Mouse (Mus musculus) retina, postnatal 1 day (tissue): Measurements from ENCODE around the gene Tm4sf1.

Experiments
- DNase-seq: peaks from one replicate; pipeline ENCODE4 v3.0.0-alpha.2; 2012

Gene Tm4sf1

DNA sequence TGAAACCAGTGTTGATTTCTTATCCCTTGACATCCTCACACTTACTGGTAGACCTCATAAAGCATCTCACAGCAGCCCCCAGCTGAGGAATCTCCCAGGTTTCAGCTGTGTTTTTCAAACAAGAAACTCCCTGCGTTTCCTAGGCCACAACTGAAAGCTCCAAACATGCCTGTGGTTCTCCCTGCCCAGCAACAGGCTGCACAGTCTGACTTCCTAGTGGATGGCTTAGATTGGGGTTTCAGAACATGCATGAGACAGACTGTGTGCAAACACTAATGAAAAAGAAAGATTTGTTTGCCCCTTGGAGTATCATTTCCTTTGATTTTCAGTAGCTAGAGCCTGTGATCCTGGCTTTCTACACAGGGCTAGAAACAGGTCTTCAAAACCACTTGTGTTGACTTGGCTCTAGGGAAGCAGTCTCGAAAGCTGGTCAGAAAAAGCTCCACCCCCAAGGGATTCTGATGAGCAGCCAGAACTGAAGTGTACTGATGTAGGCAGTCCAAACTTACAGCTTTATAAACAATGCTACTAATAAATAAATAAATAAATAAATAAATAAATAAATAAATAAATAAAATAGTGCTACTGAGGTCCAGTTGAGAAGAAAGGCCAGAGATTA lies at the start of gene Tm4sf1:
Gene Tm4sf1 (minus strand): TSS at position 68 of the 619 bp plus-strand sequence.
- no peak for DNase-seq

DNA sequence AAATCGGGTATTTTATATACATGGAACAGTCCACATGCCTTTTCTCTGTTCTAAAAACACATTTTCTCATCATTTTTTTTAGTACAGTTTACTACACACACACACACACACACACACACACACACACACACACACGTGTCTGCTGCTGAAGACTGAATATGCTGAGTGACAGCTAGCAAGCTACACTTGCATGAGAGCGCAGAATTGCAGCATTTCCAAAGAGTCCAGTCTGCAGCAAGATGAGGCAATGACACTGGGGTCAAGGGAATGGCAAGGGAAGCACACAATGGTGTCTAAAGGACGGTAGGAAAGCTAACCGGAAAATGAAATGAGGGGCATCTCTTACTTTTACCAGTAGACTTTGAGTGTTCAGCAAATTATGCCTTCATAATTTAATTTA lies 43.0 kb upstream of the Tm4sf1 start:
- no peak for DNase-seq

DNA sequence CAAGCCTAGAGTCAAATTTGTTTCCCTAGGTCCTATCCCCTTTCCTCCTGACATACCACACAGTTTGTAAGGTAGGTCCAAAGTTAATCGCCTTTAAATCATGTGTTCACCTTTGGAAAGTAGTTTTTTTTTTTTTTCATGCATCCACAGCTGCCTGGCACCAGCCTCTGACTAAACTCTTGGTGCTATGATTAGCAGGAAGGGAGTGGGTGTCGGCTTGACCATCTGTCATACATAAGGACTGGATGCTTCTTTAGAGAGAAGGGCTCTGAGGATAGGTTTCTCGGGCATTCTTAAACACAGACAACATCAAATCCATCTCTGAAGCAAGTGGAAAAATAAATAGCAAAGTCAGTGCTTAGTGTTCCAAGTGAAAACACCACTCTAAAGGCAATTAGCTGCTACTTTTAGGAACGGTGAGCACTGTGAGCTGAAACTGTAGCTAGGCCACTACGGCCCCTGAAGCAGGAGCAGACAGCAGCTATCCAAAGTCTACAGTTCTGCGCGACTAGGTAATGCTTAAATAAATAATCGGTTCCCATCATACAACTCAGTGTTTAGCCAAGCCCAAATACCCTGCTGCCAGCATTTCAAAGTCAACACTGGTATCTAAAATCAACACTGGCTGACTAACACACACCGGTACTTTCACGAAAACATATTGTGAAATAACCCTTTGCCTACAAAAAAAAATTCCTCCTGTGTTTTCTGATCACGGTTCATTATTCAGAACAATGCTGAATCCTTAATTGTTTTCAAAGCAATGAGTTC lies 42.2 kb upstream of the Tm4sf1 start:
- DNase-seq, result peak; percentile 1

DNA sequence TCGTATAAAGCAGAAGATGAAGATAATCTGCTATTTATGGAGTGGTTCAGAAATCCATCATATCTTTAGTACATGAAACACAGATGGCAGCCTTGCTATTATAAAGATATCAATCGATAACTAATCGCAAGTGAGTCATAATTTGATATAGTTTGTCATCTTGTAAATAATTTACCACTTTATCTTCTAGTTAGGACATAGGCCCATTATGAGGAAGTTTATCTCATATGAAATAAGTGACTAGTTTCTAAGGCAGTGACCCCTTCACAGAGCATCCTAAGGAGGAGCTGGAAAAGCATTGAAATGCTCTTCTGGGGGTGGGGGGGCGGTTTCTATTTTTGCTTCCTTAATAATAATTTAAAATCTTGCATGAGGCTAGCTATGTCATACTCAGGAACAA lies 41.2 kb upstream of the Tm4sf1 start:
- no peak for DNase-seq

DNA sequence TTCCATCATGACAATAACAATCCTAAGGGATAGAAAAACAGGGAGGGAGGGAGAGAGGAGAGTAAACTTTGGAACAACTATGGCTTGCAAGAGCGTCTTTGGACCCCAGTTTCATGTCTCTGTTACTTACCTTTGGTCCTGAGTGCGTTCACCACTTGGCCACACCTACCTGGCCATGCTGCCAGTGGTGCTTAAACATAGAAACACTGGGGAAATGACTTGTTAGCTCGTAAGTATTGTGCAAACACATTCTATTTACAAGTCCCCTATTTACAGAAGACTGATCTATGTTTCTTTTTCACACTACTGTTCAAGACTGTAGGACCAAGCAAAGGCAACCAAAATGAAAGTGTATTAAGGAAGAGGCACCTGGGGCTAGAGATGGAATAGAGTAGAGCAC lies 39.5 kb upstream of the Tm4sf1 start:
- DNase-seq, result no peak

DNA sequence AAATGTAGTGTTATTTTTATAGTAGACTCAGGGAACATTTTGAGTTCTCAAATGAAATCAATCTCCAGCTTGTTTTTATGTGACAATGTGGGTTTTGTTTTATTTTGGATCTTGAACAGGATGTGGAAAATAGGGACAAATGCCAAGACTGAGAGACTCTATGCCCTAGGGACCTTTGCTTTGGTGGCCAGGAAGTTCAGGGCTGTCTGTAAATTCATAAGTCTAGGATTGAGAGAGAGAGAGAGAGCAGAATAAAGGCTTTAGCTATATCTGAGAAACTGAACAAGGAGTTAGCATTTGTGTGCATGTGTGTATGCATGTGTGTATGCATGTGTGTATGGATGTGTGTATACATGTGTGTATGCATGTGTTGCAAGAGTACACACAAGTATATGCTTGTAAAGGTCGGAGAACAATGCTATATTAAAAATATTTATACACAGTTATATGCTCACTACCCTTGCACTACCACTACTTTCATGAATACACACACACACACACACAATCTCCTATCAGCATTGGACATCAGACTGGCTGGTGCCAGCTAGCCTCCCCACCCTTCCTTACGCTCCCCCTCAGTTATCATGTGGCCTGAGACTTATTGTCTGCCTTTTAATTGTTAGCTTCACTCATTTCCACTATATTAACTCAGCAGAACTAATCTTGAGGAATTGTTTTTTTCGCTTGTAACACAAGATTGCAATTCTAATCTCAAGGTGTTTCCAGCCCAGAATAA lies 33.5 kb upstream of the Tm4sf1 start:
- no peak for DNase-seq

DNA sequence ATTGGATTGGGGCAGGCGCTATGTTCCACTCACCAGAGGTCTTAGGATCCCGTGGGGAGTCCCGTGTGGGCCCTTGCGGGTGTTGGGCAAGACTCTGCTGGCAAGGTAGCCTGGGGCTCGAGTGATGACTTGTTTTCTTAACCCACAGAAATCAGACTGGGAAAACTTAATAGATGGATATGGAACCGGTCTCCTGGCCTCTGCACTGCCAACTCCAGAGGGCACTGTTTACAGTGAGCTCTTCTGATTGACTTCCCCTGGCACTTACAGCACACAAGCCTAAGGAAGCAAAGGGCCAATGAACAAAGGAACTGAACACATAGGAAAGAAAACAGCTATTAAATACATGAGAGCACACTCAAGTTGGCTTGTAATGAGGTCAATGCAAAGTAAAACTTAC lies 26.2 kb upstream of the Tm4sf1 start:
- no peak for DNase-seq

DNA sequence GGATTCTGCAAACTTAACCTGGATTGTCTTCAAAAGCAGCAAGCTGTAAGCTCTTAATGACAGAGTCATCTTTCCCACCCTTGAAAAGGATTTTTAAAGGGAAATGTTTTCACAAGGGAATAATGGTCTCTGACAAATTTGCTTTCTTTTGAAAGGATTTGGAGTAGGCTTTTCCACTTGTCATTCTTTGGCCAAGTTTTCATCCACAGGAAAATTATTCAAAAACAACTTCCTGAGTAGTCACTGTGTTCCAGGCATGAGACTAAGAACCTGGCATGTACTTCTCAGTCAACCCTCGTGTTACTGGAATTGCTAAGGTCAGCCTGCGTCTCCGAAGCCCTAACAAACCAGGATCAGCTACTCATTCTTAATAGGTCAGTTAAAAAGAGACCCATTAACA lies 5.3 kb upstream of the Tm4sf1 start:
- no peak for DNase-seq

DNA sequence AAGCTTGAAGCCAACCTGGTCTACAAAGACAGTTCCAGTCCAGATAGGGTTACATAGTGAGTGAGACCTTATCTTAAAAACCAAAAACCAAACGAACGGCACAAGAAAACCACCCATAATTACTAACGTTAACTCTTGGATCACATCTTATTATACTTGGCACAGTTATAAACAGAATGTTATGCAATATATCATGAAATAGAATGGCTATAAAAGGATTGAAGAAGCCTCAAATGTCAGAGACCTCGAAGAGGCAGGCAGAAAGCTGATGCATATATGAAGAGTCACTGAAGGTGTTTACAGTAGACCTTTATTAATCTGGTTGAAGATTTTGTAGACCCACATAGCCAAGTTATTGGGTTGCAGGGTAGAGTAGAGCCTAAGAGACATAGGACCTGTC lies 3.8 kb upstream of the Tm4sf1 start:
- DNase-seq, result no peak

DNA sequence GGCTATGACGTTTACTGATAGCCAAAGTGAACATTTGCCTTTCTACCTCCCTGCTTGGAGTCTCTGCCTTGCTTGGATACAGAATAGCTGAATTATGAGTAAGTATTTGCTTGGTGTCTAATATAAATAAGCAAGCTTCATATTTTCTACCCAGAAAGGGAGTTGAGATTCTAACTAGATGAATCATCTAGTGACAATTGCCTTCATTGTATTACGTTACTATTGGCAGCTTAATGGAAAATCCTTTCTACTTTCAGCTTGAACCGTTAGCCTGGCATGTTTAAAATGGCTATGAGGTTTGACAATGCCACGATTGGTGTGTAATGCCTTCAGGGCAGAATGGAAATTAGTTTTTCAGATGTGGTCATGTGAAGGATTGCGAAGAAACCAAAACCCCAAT lies 2.7 kb upstream of the Tm4sf1 start:
- no peak for DNase-seq

DNA sequence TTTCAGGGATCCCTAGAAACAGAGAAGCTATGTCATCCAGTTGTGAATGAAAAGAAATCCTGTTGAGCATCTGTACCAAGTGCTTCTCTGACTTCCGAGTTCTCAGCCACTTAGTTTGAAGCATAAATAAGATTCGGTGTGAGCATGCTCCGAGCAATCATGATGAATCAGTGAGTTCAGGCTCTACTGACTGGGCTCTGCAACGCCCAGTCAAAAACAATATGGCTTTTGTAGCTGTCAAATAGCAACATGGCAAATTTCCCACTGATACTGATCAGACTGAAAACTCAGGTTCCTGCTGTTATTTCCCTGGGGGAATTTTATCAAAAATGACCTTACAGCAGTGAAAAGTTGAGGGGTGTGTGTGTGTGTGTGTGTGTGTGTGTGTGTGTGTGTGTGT lies 2.3 kb upstream of the Tm4sf1 start:
- DNase-seq, result no peak

DNA sequence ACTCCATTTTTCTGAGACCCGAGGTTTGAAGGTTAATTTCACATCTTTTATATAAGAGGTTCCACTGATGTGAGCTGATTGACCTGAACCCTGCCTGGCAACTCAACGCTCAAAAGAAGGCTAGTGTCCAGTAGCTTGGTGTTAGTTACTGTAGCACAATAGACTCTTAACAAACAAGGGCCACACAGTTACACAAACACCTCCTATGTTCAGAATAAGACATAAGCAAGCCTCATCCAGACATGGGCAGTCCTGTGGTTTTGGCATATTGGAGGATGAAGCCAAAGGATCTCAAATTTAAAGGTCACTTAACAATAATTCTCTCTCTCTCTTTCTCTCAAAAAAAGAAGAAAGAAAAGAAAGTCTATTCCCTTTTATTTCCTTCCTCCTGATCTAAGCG lies 1.7 kb upstream of the Tm4sf1 start:
- no peak for DNase-seq

DNA sequence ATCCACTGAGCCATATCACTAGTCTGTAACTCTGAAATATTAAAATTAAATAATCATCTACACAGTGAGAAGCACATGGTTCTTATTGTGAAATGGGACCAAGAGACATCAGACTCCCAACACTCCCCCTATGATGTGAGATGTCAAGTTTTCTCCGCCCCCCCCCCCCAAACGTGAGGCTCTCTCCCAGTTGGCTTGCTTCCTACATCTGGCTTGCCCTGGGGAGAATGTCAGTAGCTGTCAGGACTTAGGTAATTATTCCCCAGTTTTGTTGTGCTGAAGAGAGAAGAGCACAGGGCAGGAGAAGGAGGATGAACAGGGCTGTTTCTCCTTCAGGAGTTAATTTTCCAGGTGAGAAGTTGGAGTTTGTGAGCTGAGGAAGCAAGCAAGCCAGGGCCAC lies 1.1 kb upstream of the Tm4sf1 start:
- no peak for DNase-seq

DNA sequence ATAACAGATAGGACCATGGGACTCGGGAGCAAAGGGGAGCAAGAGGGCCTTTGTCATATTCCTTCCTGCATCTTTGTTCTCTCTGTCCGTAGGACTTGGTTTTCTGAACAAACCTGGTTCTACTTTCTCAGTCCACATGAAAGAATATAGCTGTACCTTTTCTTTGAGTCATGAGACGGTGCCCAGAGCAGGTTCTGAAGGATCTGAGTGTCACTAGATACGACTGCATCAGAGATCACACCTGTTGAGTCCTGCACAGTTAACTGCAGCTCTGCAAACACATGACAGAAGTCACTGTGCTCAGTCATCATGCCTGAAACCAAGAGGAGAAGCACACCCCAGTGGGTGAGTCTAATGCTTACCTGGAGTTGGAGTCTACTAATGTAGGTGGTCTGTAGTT lies 422 bp downstream of the Tm4sf1 start:
- DNase-seq, result no peak

DNA sequence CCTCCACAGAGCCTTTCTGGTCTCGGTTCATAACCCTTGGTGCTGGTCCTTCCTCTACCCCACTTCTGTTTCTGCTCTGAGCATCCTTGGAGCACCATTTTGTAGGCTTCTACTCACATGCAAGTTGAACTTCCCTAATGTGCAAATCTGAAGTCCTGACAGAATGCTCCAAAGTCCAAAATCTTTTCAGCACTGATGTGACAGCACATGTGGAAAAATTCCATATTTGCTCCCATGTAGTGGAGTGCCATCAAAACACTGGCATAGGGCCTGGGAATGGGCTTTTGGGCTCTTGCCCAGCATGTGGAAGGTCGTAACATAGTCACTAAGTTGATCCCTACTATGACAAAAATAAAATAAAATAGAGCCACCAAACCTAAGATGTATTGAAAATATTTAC lies 3.8 kb downstream of the Tm4sf1 start:
- DNase-seq, result no peak

DNA sequence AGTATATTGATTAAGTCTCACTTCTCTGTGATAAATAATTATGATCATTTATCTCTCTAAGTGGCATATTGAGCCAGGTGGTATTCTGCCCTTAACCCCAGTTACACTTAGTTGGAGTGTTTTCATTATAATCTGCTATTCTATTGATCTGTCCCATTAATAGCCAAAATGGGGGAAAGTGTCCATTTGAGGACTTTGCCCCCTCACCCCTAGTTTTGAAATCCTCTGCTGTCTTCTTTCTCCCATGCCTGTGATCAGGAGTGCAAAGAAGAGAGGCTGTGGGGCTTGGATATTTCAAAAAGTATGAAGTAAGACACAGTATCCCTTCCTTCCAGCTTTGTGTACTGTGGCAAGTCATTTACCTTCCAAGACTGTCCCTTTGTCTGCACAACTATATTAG lies 5.2 kb downstream of the Tm4sf1 start:
- no peak for DNase-seq

DNA sequence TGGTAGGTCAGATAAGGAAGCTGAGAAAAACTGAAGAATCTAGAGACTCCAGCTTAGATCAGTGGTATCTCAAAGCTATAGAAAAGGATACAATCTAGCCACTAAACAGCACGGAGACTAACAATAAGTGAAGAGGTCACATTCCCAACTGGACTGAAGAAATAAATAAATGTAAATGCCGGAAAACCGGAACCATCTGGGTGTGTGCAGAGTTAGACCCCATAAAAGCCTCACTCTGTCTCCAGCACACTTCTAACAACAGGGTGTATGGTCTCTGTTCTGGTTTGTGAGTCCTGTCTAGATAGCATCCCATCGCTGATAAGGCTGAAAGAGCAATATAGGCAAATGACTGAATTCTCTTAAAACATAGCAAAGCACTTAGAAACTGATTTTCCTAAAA lies 6.2 kb downstream of the Tm4sf1 start:
- no peak for DNase-seq

DNA sequence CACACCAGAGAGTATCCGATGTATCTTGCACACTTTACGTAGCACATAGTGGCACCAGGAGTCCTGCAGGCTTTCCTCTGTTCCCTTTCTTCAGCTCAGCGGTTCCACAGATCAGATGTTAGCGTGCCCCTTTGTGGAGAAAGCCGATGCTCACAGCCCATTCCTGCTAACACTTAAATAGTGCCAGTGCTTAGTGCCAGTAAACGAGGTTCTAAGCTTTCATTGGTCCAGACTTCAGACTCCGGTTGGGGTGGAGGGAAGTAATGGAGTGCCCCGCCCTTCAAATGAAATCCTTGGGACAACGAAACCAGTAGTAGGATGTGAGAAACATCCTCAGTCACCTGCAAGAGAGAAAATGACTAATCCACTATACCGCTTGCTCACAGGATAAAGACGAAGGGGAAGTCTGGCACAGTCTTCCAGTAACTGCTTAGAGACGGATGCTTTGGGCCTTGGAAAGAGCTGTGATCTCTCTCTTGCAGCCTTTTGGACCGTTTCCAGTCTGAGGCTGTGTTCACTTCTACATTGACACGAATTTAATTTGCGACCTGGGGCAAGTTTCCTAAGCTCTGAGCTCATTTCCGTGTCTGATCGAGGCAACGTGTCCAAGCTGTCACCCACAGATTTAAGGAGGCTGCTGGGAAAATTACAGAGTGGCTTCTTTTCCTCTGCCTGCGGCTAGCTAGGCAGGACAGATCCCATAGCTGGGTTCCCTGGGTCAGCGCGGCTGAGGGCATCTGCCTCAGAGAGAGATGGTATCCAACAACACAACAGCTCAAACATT lies 6.9 kb downstream of the Tm4sf1 start:
- DNase-seq, result peak; percentile 41

DNA sequence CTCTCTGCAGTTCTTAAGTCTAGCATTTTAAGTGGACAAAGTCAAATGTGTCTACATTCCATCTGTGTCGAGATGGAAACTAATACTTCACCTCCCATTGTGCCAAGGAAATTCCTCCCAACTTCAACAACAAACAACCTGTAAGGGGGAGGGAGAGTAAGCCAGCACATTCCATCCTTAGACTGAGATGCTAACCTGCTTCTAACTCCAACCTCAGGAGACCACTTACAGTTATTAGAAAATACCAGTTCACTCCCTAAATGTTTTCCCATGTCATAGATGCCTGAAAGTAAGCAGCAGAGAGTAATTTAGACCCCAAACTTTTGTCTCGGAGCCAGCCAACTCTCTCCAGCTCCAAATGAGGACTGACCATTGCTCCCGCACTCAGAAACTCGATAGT lies 7.9 kb downstream of the Tm4sf1 start:
- DNase-seq, result no peak

DNA sequence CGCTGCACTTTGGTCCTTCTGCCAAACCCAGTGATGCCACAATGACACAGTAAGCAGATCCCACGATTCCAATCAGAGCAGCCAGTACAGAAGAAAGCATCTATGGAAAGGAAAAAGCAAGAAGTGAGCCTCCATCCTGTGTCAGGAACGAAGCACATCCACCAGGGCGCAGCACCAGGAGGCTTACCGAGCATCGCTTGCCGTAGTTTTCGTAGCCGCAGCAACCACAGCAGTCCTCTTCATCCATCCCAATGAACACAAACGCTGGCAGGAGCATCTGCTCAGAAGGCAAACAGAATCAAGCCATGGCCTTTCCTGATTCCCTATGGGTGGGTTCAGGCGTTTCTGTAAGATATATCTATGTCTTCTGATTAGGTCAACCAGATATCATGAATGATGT lies 9.0 kb downstream of the Tm4sf1 start:
- peak; percentile 5 for DNase-seq

DNA sequence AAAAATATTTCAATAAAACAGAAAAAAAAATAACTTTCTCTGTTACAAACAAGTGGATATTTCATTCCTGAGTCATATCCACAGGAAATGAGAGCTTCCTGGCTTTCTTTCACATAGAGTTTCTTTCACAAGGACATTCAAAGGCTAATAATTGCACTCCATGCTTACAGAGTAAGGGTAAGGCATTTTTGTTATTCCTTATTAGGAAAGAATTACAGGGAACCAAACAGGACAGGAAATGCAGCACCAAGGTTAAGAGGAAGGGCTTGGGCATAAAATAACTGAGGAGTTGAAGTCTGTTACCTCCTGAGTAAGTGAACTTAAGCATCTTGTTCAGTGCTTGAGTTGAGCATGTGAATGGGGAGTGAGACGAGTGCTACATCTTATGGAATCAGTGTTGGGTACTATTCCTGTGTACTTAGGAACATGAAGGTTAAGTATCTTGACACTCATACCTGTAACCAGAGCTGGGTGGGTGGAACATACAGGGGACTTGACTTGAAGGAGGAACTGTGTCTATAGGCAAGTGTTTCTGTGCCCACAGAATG lies 12.8 kb downstream of the Tm4sf1 start:
- DNase-seq, result no peak

DNA sequence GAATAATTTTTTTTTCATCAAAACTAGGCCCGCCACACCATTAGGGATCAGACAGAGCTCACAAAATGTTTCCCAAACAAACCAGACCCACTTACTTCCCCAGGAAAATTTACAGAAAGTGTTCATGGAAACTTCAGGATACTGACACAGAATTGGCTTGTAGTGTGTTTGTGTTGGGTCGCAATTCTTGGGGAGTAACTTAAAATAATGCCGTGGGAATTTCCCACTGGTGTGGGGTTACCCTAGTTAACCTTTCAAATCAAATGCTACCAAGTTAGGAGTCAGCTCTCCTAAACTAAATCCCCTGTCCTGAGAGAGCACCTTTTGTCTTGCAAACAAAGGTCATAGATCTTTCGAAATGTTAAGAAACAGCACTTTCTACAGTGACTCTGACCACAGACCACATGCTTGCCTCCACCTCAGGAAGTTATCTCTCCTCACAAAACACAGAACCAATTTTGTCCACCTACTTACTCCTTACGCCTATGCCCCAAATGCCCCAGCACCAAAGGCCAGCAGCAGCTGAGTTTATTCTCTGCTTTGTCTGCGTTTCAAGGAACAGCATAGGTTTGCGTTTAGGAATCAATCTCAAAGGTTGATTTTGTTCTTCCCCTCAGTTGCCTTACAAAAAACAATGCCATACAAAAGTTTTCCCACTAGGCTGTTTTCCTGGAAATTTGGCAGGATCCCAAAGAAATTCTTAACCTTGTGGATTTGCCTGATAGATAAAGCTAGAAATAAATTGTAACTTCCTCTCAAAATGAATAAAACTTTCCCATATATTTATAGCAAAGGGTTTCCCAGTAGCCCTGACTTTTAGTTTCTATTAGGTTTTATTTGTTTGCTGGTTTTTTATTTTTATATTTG lies 13.7 kb downstream of the Tm4sf1 start:
- DNase-seq, result no peak
